Mouse (Mus musculus) ES-Bruce4 (cell line): Measurements from ENCODE around the gene Zc3h18. TPM values are rescaled to one million over a fixed set of nuclear protein-coding genes. Genes with fewer than 3 reads are reported as not detected.

Source experiments
- H3K27ac ChIP-seq: 2 replicates; pipeline ENCODE4 v1.5.1; 2012; ENCODE audit warnings: low read length, inconsistent platforms; ENCODE audit not compliant: insufficient read depth
- H3K27me3 ChIP-seq: 2 replicates; pipeline ENCODE4 v1.6.1; 2012; ENCODE audit warnings: mild to moderate bottlenecking, low read length, inconsistent platforms; ENCODE audit not compliant: control insufficient read depth, poor library complexity, insufficient read depth, severe bottlenecking
- H3K36me3 ChIP-seq: 2 replicates; pipeline ENCODE4 v1.6.1; 2012; ENCODE audit warnings: inconsistent platforms, mild to moderate bottlenecking, low read length, moderate library complexity; ENCODE audit not compliant: control insufficient read depth, poor library complexity, insufficient read depth, severe bottlenecking
- H3K4me1 ChIP-seq: one replicate; pipeline ENCODE4 v1.8.1; 2011; ENCODE audit warnings: low read length; ENCODE audit not compliant: control insufficient read depth, insufficient read depth
- H3K4me3 ChIP-seq: 2 replicates; pipeline ENCODE4 v1.5.1; 2011; ENCODE audit warnings: low read depth, mild to moderate bottlenecking, low read length
- H3K9ac ChIP-seq: 2 replicates; pipeline ENCODE4 v1.6.1; 2012; ENCODE audit warnings: low read depth, mild to moderate bottlenecking, inconsistent platforms; ENCODE audit not compliant: poor library complexity, severe bottlenecking
- H3K9me3 ChIP-seq: replicated peaks from 2 replicates; pipeline ENCODE4 v1.6.1; 2012; ENCODE audit warnings: mild to moderate bottlenecking, low read length, inconsistent platforms; ENCODE audit not compliant: control insufficient read depth, poor library complexity, insufficient read depth, severe bottlenecking
- CTCF ChIP-seq: IDR thresholded peaks from one replicate; pipeline ENCODE4 v1.8.1; 2011; ENCODE audit warnings: low read depth, low read length
- EP300 ChIP-seq: IDR thresholded peaks from 2 replicates; pipeline ENCODE4 v1.6.1; 2011; ENCODE audit warnings: low read depth, low read length; ENCODE audit not compliant: insufficient read depth
- POLR2A ChIP-seq: IDR thresholded peaks from one replicate; pipeline ENCODE4 v1.8.1; 2011; ENCODE audit warnings: low read length; ENCODE audit not compliant: insufficient read depth
- polyA plus RNA-seq: library from polyadenylated mRNA; stranded (reverse); fragments of >200 nt; gene quantifications from 2 replicates; pipeline ENCODE4 v1.2.4, GENCODE M21; 2011; ENCODE audit warnings: low read depth; ENCODE audit not compliant: missing spikeins, insufficient read depth, insufficient read length

Gene Zc3h18
- polyA plus RNA-seq, 1 experiment, result 67.2 TPM

- H3K9ac ChIP-seq, result no peak overlapping the region
- H3K27ac ChIP-seq, result no peak overlapping the region
- no peaks in the 10 kb centered on the region for H3K9me3 ChIP-seq
- TF ChIP-seq CTCF, result no peak
- TF ChIP-seq EP300, result no peak
- TF ChIP-seq POLR2A, result no peak
- no peaks in the 10 kb centered on the region for H3K27me3 ChIP-seq
- peaks cover 52% of the 10 kb centered on the region for H3K36me3 ChIP-seq
- H3K4me1 ChIP-seq, result no peaks in the 10 kb centered on the region
- no peak overlapping the region for H3K4me3 ChIP-seq
Observed at GRCm38 (mm10) chr8:122415554-122415953, 39.1 kb downstream of the Zc3h18 start.

GRCm38 (mm10) chr8:122419881-122420555 lies 43.6 kb downstream of the Zc3h18 start:
- peaks cover 19% of the 10 kb centered on the region for H3K36me3 ChIP-seq
- H3K9ac ChIP-seq, result no peak overlapping the region
- peaks cover 3% of the 10 kb centered on the region for H3K4me1 ChIP-seq
- no peaks in the 10 kb centered on the region for H3K9me3 ChIP-seq
- no peaks in the 10 kb centered on the region for H3K27me3 ChIP-seq
- H3K4me3 ChIP-seq, result no peak overlapping the region
- TF ChIP-seq POLR2A (no peak), CTCF (no peak), EP300 (no peak)
- H3K27ac ChIP-seq, result no peak overlapping the region

- Histone ChIP-seq H3K9me3 (no peaks in the 10 kb centered on the region), H3K9ac (no peak within 1 kb of the TSS), H3K27ac (no peak within 1 kb of the TSS), H3K4me1 (peaks cover 3% of the 10 kb centered on the region), H3K4me3 (no peak within 1 kb of the TSS), H3K36me3 (peaks cover 4% of the 10 kb centered on the region), H3K27me3 (no peaks in the 10 kb centered on the region)
- TF ChIP-seq EP300, result no peak
- no peak for TF ChIP-seq CTCF
- TF ChIP-seq POLR2A, result no peak
Observed at GRCm38 (mm10) chr8:122421376-122422070, 45.1 kb downstream of the Zc3h18 start, which contains the start of gene Il17c. Il17c (plus strand) TSS chr8:122422020.

GRCm38 (mm10) chr8:122423217-122423616 lies 46.8 kb downstream of the Zc3h18 start:
- H3K27ac ChIP-seq, result no peak overlapping the region
- peak overlapping the region; percentile 14 for H3K4me3 ChIP-seq
- no peaks in the 10 kb centered on the region for H3K36me3 ChIP-seq
- TF ChIP-seq POLR2A (no peak), EP300 (no peak), CTCF (no peak)
- no peaks in the 10 kb centered on the region for H3K27me3 ChIP-seq
- no peaks in the 10 kb centered on the region for H3K9me3 ChIP-seq
- H3K9ac ChIP-seq, result no peak overlapping the region
- peaks cover 3% of the 10 kb centered on the region for H3K4me1 ChIP-seq

- no peaks in the 10 kb centered on the region for H3K36me3 ChIP-seq
- H3K27ac ChIP-seq, result no peak overlapping the region
- H3K4me3 ChIP-seq, result no peak overlapping the region; the same call in 1 of the 2 replicates
- H3K27me3 ChIP-seq, result no peaks in the 10 kb centered on the region
- H3K9ac ChIP-seq, result no peak overlapping the region; the same call in 1 of the 2 replicates
- no peaks in the 10 kb centered on the region for H3K9me3 ChIP-seq
- H3K4me1 ChIP-seq, result peaks cover 3% of the 10 kb centered on the region
- no peak for TF ChIP-seq POLR2A
- peak; percentile 20; the same call in 1 of the 2 replicates for TF ChIP-seq EP300
Observed at GRCm38 (mm10) chr8:122423659-122424058, 47.2 kb downstream of the Zc3h18 start.

GRCm38 (mm10) chr8:122426145-122426544 lies 49.7 kb downstream of the Zc3h18 start:
- H3K9me3 ChIP-seq, result no peaks in the 10 kb centered on the region
- TF ChIP-seq CTCF (no peak), POLR2A (no peak), EP300 (no peak)
- no peaks in the 10 kb centered on the region for H3K36me3 ChIP-seq
- no peak overlapping the region for H3K4me3 ChIP-seq
- peaks cover 3% of the 10 kb centered on the region for H3K4me1 ChIP-seq
- H3K27ac ChIP-seq, result no peak overlapping the region
- H3K27me3 ChIP-seq, result no peaks in the 10 kb centered on the region
- no peak overlapping the region for H3K9ac ChIP-seq
